In the genomic region with DNA sequence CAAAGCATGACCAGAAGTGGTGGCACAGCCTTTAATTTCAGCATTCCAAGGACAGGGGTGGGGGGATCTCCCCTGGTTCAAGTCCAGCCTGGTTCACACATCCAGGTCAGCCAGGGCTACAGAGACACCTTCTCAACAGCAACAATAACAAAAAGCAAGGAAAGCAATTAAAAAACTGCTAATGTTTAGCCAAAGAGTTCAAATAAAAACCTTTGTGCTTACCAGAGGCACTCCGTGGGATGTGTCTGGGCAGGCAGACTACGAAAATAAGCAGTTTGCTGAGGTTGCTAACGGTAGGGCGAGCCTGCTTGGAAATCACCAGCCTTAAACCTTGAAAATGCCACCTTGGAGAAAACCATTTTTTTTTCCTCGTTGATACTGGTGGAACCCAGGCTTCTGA, we compare ENCODE assay signal across 8 mouse cellular contexts. TPM values are rescaled to one million over a fixed set of nuclear protein-coding genes. Genes with fewer than 3 reads are reported as not detected.
DNase-seq lines count a peak whose midpoint lies in the region; ATAC-seq and TF ChIP-seq lines count a peak whose summit lies in the region.

Gene Rfc2, plus strand, starts transcription at position 221 of the 400 bp plus-strand sequence.

- no peak within 1 kb of the TSS for H3K4me2 ChIP-seq in heart, embryonic 11.5 days
- peak within 1 kb of the TSS; percentile 4; the same call in 1 of the 2 replicates for H3K4me2 ChIP-seq in liver, embryonic 14.5 days (ENCODE audit: low read depth)

- TF ChIP-seq EP300 in liver, embryonic 14.5 days (IDR thresholded peaks at IDR 0.05; ENCODE audit: low read depth), result no peak

- H3K4me1 ChIP-seq in embryonic facial prominence, embryonic 10.5 days, result peaks cover 12% of the 10 kb centered on the region
- H3K4me1 ChIP-seq in heart, embryonic 11.5 days (ENCODE audit: control insufficient read depth, insufficient read depth, low read length), result 0 out of 2 replicates have a peak, but pooled peaks cover 5% of the 10 kb centered on the region
- H3K4me1 ChIP-seq in liver, embryonic 14.5 days (replicated peaks; ENCODE audit: control insufficient read depth in 2 of 2, insufficient read depth in 2 of 2, low read length in 1 of 2), result peaks cover 10 to 12% of the 10 kb centered on the region in 2 experiments

- no peak for TF ChIP-seq CTCF in liver, embryonic 14.5 days (IDR thresholded peaks at IDR 0.05; ENCODE audit: low read depth)

- no peak within 1 kb of the TSS for H3K27ac ChIP-seq in embryonic facial prominence, embryonic 10.5 days (replicated peaks)
- no peak within 1 kb of the TSS for H3K27ac ChIP-seq in heart, embryonic 11.5 days (ENCODE audit: low read depth, low read length)
- no peak within 1 kb of the TSS for H3K27ac ChIP-seq in liver, embryonic 14.5 days

- H3K36me3 ChIP-seq in embryonic facial prominence, embryonic 10.5 days (replicated peaks), result peaks cover 13% of the 10 kb centered on the region
- no peaks in the 10 kb centered on the region for H3K36me3 ChIP-seq in heart, embryonic 11.5 days (ENCODE audit: control insufficient read depth, insufficient read depth, low read length)
- H3K36me3 ChIP-seq in liver, embryonic 14.5 days (replicated peaks; ENCODE audit: control insufficient read depth, insufficient read depth, low read depth), result no peaks in the 10 kb centered on the region

- H3K9ac ChIP-seq in heart, embryonic 11.5 days (ENCODE audit: low read depth, low read length), result no peak within 1 kb of the TSS
- no peak within 1 kb of the TSS for H3K9ac ChIP-seq in liver, embryonic 14.5 days (replicated peaks)

- DNase-seq in left cerebral cortex, adult 18-20 months (ENCODE audit: low spot score in 2 of 2), result no peak
- DNase-seq in left cerebral cortex, adult 11 months (ENCODE audit: low spot score), result no peak
- DNase-seq in embryonic facial prominence, embryonic 10.5 days (ENCODE audit: low spot score), result no peak
- DNase-seq in kidney, adult 9 months, result peak; percentile 80
- no peak for DNase-seq in liver, embryonic 14.5 days (ENCODE audit: low read depth in 3 of 3, low spot score in 3 of 3)
- DNase-seq in ovary, adult 18-20 months (ENCODE audit: low spot score), result no peak
- DNase-seq in ovary, postnatal 14 days (ENCODE audit: low spot score), result no peak

- no peaks in the 10 kb centered on the region for H3K9me3 ChIP-seq in embryonic facial prominence, embryonic 10.5 days
- H3K9me3 ChIP-seq in heart, embryonic 11.5 days (replicated peaks; ENCODE audit: control insufficient read depth, low read length), result no peaks in the 10 kb centered on the region
- no peaks in the 10 kb centered on the region for H3K9me3 ChIP-seq in liver, embryonic 14.5 days (ENCODE audit: control insufficient read depth, low read length)

- 81% methylated on average over 5 of the region's 5 CpGs for WGBS in embryonic facial prominence, embryonic 10.5 days
- WGBS in heart, embryonic 11.5 days (ENCODE audit: insufficient replicate concordance), result 78% methylated on average over 5 of the region's 5 CpGs
- 77% methylated on average over 5 of the region's 5 CpGs for WGBS in liver, embryonic 14.5 days (ENCODE audit: insufficient replicate concordance)

- ATAC-seq in heart, embryonic 11.5 days (replicated peaks; ENCODE audit: insufficient number of reproducible peaks, low FRiP score, low TSS enrichment), result no peak
- ATAC-seq in liver, embryonic 14.5 days (ENCODE audit: insufficient read depth), result no peak

- H3K4me3 ChIP-seq in embryonic facial prominence, embryonic 10.5 days, result no peak within 1 kb of the TSS
- H3K4me3 ChIP-seq in heart, embryonic 11.5 days (ENCODE audit: low read depth, low read length), result no peak within 1 kb of the TSS
- H3K4me3 ChIP-seq in liver, embryonic 14.5 days (ENCODE audit: insufficient read depth in 1 of 2, low read depth in 2 of 2, low read length in 2 of 2), result no peak within 1 kb of the TSS

- H3K27me3 ChIP-seq in embryonic facial prominence, embryonic 10.5 days (replicated peaks; ENCODE audit: low read depth, poor library complexity, severe bottlenecking), result no peaks in the 10 kb centered on the region
- no peaks in the 10 kb centered on the region for H3K27me3 ChIP-seq in heart, embryonic 11.5 days (ENCODE audit: control insufficient read depth, insufficient read depth, low read length)
- H3K27me3 ChIP-seq in liver, embryonic 14.5 days (ENCODE audit: control insufficient read depth, insufficient read depth, low read length), result no peaks in the 10 kb centered on the region

RNA-seq across cellular contexts. Expression of gene Rfc2, which starts in this region (rescaled TPM):
- 10 to 100 TPM; 54.9 to 64.6 TPM for total RNA-seq in left cerebral cortex, adult 18-20 months (2021)
- polyA plus RNA-seq in embryonic facial prominence, embryonic 10.5 days (2016; fragmentation: Nextera tagmentation; extraction: Ambion mirVana), result 414 and 415 TPM in 2 replicates
- polyA plus RNA-seq in heart, embryonic 11.5 days (2014; fragmentation: Nextera tagmentation; extraction: Ambion mirVana), result 216 and 234 TPM in 2 replicates
- polyA plus RNA-seq in liver, embryonic 14.5 days (2012; rRNA removed), result 68.1 and 102 TPM in 2 replicates
- polyA plus RNA-seq in liver, embryonic 14.5 days (2014; fragmentation: Nextera tagmentation; extraction: Ambion mirVana), result 180 and 217 TPM in 2 replicates
